Mouse (Mus musculus): ENCODE measurements around the gene Atp5l. TPM values are rescaled to one million over a fixed set of nuclear protein-coding genes. Genes with fewer than 3 reads are reported as not detected.

The Atp5l gene
- polyA plus RNA-seq, 1 experiment = 250 TPM

DNA sequence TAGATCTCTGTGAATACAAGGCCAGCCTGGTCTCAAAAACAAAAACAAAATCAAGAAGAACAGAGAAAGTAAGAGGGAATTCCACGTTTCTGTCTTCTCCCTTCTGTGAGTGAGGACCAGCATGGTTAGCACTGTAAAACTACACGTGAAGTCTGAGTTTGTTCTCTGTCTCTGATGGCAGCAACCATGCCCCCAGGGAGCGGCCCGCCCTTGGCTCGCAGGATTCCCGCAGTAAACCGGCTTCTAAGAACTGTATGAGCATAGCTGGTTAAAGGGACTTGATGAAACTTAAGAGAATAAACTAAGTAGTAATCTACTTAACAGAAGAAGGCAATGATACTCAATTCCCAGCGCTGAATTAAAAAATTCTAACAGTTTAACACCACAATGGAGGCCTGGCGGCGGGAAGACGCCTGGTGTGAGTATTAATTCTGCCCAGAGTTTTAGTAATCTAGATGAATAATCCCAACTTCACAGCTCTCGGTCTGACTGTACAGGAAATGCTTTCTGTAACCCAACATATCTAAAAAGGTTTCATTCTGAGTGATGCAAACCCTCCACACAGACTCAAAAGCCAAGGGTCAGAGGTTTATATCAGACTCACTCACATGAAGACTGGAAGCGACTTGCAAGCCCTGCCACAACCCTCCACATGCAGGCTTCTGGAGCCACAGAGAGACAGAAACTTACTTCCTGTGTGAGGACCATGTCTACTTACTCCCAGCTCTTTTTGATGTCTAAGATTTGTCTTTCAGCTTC lies 52.0 kb downstream of the Atp5l start:
- H3K4me1 ChIP-seq (replicated peaks; ENCODE audit: control insufficient read depth, insufficient read depth, low read length) = peaks cover 18% of the 10 kb centered on the region
- 72% methylated on average over 13 of the region's 13 CpGs for WGBS
- H3K27ac ChIP-seq (ENCODE audit: control insufficient read depth, insufficient read depth, low read length) = 0 out of 2 replicates have a peak overlapping the region, but pooled peaks have one; percentile 10
- H3K36me3 ChIP-seq (ENCODE audit: control insufficient read depth, insufficient read depth, low read length) = peaks cover 5% of the 10 kb centered on the region
- H3K27me3 ChIP-seq (ENCODE audit: control insufficient read depth, insufficient read depth, low read length) = no peaks in the 10 kb centered on the region
- no peak for DNase-seq
- no peak for TF ChIP-seq CTCF (IDR thresholded peaks at IDR 0.05; ENCODE audit: borderline replicate concordance, control insufficient read depth, extremely low read depth, insufficient read depth, low read length, poor library complexity)
- no peak overlapping the region for H3K4me3 ChIP-seq (ENCODE audit: control insufficient read depth, insufficient read depth, low read length)

DNA sequence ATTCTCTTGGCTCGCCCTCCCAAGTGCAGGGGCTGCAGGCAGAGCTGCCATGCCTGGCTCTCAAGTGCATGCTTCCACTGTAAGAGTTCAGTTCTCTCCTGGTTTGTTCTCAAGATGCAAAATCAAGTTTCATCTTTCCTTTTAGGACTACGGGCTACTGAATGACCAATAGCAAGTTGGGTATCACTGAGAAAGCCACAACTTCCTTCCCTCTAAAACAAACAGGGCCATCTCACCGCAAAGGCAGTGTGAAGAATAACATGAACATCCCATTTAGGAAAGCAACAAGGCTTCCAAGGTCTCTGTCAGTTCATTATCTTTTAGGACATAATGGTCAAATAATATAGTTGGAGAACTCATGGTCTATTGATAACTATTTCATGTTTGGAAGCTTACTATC lies 52.9 kb downstream of the Atp5l start:
- H3K27ac ChIP-seq (ENCODE audit: control insufficient read depth, insufficient read depth, low read length) = no peak overlapping the region

DNA sequence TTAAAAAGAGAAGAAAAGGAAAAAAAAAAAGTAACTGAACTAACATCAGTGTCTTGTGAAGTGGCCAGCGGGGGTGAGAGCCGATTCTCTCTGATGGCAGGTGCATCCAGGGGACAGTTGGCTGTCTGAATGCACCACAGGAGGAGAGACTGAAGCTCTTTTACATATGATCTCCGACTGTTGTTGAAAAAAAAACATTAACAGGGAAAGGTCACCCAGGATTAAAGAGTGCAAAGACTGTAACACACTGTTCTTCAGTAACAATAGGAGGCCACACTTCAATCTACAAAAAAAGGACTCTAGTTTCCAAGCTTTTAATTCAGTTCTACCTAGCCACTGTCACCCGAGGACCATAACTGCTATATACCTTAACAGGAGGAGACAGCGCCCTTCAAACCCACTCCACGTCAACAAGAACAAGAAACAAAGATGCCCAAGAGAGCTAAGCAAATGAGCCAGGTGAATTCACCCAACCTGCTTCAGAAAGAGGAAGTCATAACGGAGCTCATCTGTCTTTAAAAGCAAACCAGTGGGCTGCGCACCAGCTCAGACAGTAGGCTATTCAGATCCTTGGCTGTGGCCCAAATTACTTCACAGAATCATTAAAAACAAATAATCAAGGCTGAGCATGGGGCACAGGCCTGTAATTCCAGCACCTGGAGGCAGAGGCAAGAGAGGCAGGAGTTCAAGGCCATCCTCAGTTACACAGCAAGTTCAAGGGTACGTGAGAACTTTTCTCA lies 53.9 kb downstream of the Atp5l start:
- 25% methylated on average over 9 of the region's 9 CpGs for WGBS
- Histone ChIP-seq H3K27me3 (ENCODE audit: control insufficient read depth, insufficient read depth, low read length) (no peaks in the 10 kb centered on the region), H3K4me3 (ENCODE audit: control insufficient read depth, insufficient read depth, low read length) (no peak overlapping the region), H3K4me1 (replicated peaks; ENCODE audit: control insufficient read depth, insufficient read depth, low read length) (peaks cover 18% of the 10 kb centered on the region), H3K36me3 (ENCODE audit: control insufficient read depth, insufficient read depth, low read length) (peaks cover 5% of the 10 kb centered on the region), H3K27ac (ENCODE audit: control insufficient read depth, insufficient read depth, low read length) (no peak overlapping the region; the same call in 1 of the 2 replicates)
- no peak for TF ChIP-seq POLR2A (IDR thresholded peaks at IDR 0.05; ENCODE audit: control insufficient read depth, extremely low read depth, insufficient read depth, low read length, poor library complexity)
- no peak for TF ChIP-seq CTCF (IDR thresholded peaks at IDR 0.05; ENCODE audit: borderline replicate concordance, control insufficient read depth, extremely low read depth, insufficient read depth, low read length, poor library complexity)
- DNase-seq = no peak

More for the DNA sequence above, 52.9 kb downstream of the Atp5l start:
- H3K36me3 ChIP-seq (ENCODE audit: control insufficient read depth, insufficient read depth, low read length) = peaks cover 5% of the 10 kb centered on the region
- no peaks in the 10 kb centered on the region for H3K27me3 ChIP-seq (ENCODE audit: control insufficient read depth, insufficient read depth, low read length)
- peaks cover 18% of the 10 kb centered on the region for H3K4me1 ChIP-seq (replicated peaks; ENCODE audit: control insufficient read depth, insufficient read depth, low read length)
- DNase-seq = no peak
- TF ChIP-seq POLR2A (IDR thresholded peaks at IDR 0.05; ENCODE audit: control insufficient read depth, extremely low read depth, insufficient read depth, low read length, poor library complexity) (no peak), CTCF (IDR thresholded peaks at IDR 0.05; ENCODE audit: borderline replicate concordance, control insufficient read depth, extremely low read depth, insufficient read depth, low read length, poor library complexity) (no peak)
- no peak overlapping the region for H3K4me3 ChIP-seq (ENCODE audit: control insufficient read depth, insufficient read depth, low read length)
- WGBS = 34% methylated on average over 3 of the region's 3 CpGs

Other genes with a start within 250 kb of the Atp5l start
- 0.15 and 0.29 TPM in 2 replicates for gene Treh, start 247.5 kb downstream of the Atp5l start, polyA plus RNA-seq (2012; rRNA removed)
- gene Phldb1, start 185.5 kb downstream of the Atp5l start, polyA plus RNA-seq (2012; rRNA removed) = 16.5 and 27.3 TPM in 2 replicates
- 42.0 and 43.1 TPM in 2 replicates for gene Arcn1, start 152.9 kb downstream of the Atp5l start, polyA plus RNA-seq (2012; rRNA removed)
- gene Ift46, start 152.8 kb downstream of the Atp5l start, polyA plus RNA-seq (2012; rRNA removed) = 35.1 and 42.2 TPM in 2 replicates
- 1.5 and 2.6 TPM in 2 replicates for gene Tmem25, start 121.4 kb downstream of the Atp5l start, polyA plus RNA-seq (2012; rRNA removed)
- 4.3 and 5.3 TPM in 2 replicates for gene Ttc36, start 117.7 kb downstream of the Atp5l start, polyA plus RNA-seq (2012; rRNA removed)
- gene Kmt2a, start 39.4 kb downstream of the Atp5l start, polyA plus RNA-seq (2012; rRNA removed) = 71.4 and 81.9 TPM in 2 replicates
- gene Ube4a, start 44.9 kb upstream of the Atp5l start, polyA plus RNA-seq (2012; rRNA removed) = 23.0 and 23.7 TPM in 2 replicates
- gene Cd3g, start 59.7 kb upstream of the Atp5l start, polyA plus RNA-seq (2012; rRNA removed) = 183 and 216 TPM in 2 replicates
- gene Cd3d, start 61.0 kb upstream of the Atp5l start, polyA plus RNA-seq (2012; rRNA removed) = 214 and 262 TPM in 2 replicates
- 343 and 451 TPM in 2 replicates for gene Cd3e, start 88.9 kb upstream of the Atp5l start, polyA plus RNA-seq (2012; rRNA removed)
- 10.1 and 11.6 TPM in 2 replicates for gene Mpzl2, start 119.1 kb upstream of the Atp5l start, polyA plus RNA-seq (2012; rRNA removed)
- gene Mpzl3, start 134.4 kb upstream of the Atp5l start, polyA plus RNA-seq (2012; rRNA removed) = 5.3 and 7.3 TPM in 2 replicates
- 2.5 and 3.5 TPM in 2 replicates for gene Jaml, start 158.4 kb upstream of the Atp5l start, polyA plus RNA-seq (2012; rRNA removed)
- gene Scn2b, start 197.0 kb upstream of the Atp5l start, polyA plus RNA-seq (2012; rRNA removed) = 5.2 and 9.8 TPM in 2 replicates
- 20.5 and 26.2 TPM in 2 replicates for gene Scn4b, start 217.7 kb upstream of the Atp5l start, polyA plus RNA-seq (2012; rRNA removed)